Mouse (Mus musculus) heart, embryonic 14.5 days (tissue): Measurements from ENCODE around the gene Gipc3. TPM values are rescaled to one million over a fixed set of nuclear protein-coding genes. Genes with fewer than 3 reads are reported as not detected.
A peak's percentile ranks its signal among the peaks of the same experiment; 100 is the strongest.

Experiments used
- ATAC-seq: fragments of 200-750 bp; cut with Nextera tagmentation; 2 replicates; pipeline ENCODE4 v1.8.0; 2017; ENCODE audit warnings: low read depth, moderate TSS enrichment; ENCODE audit not compliant: insufficient number of reproducible peaks, insufficient read depth, low FRiP score
- H3K27ac ChIP-seq, 2 experiments: fragments of 200-500 bp in 1 of 2; fragments of 300-500 bp in 1 of 2; sonication (generic) in 1 of 2; replicated peaks in 1 of 2; 2 replicates each; pipeline ENCODE4 v1.5.1; 2012 to 2014; ENCODE audit warnings: low read depth in 2 of 2, low read length in 2 of 2, control low read depth in 1 of 2, mild to moderate bottlenecking in 1 of 2, mixed read lengths in 1 of 2; ENCODE audit not compliant: control insufficient read depth in 1 of 2, insufficient read depth in 1 of 2
- H3K27me3 ChIP-seq: fragments of 300-500 bp; sonication (generic); 2 replicates; pipeline ENCODE4 v1.6.1; 2014; ENCODE audit warnings: mild to moderate bottlenecking, low read length, control low read depth; ENCODE audit not compliant: control insufficient read depth, insufficient read depth
- H3K36me3 ChIP-seq: fragments of 300-500 bp; sonication (generic); 2 replicates; pipeline ENCODE4 v1.6.1; 2014; ENCODE audit warnings: mild to moderate bottlenecking, control low read depth, low read length, mixed read lengths; ENCODE audit not compliant: control insufficient read depth, insufficient read depth
- H3K4me1 ChIP-seq, 2 experiments: fragments of 200-500 bp in 1 of 2; fragments of 300-500 bp in 1 of 2; sonication (generic) in 1 of 2; 2 replicates each; pipeline ENCODE4 v1.6.1; 2012 to 2014; ENCODE audit warnings: low read length in 2 of 2, control low read depth in 1 of 2, mixed read lengths in 1 of 2; ENCODE audit not compliant: control insufficient read depth in 2 of 2, insufficient read depth in 2 of 2
- H3K4me2 ChIP-seq: fragments of 300-500 bp; sonication (generic); 2 replicates; pipeline ENCODE4 v1.6.1; 2014; ENCODE audit warnings: mild to moderate bottlenecking, low read length
- H3K4me3 ChIP-seq, 2 experiments: fragments of 200-500 bp in 1 of 2; fragments of 300-500 bp in 1 of 2; sonication (generic) in 1 of 2; 2 replicates each; pipeline ENCODE4 v1.5.1; 2012 to 2014; ENCODE audit warnings: low read length in 2 of 2, mild to moderate bottlenecking in 2 of 2, control low read depth in 1 of 2, low read depth in 1 of 2, moderate library complexity in 1 of 2; ENCODE audit not compliant: control insufficient read depth in 1 of 2, insufficient read depth in 1 of 2
- H3K9ac ChIP-seq: fragments of 300-500 bp; sonication (generic); 2 replicates; pipeline ENCODE4 v1.6.1; 2014; ENCODE audit warnings: mild to moderate bottlenecking, low read length
- H3K9me3 ChIP-seq: fragments of 300-500 bp; sonication (generic); 2 replicates; pipeline ENCODE4 v1.6.1; 2016; ENCODE audit warnings: low read length, control low read depth; ENCODE audit not compliant: control insufficient read depth
- WGBS: fragments of 180-500 bp; shearing (Covaris S2); extraction: QIAGEN DNeasy Blood & Tissue Kit; methylation state at CpG from one replicate; pipeline ENCODE4 v1.1.7; 2014; 5-methylcytosine and 5-hydroxymethylcytosine counted together
- polyA plus RNA-seq: library from polyadenylated mRNA; unstranded; fragments of >200 nt; fragmentation: Nextera tagmentation; extraction: Ambion mirVana; gene quantifications from 2 replicates; pipeline ENCODE4 v1.2.1, GENCODE M21; 2014

Gipc3 gene
- polyA plus RNA-seq, 1 experiment from 2014 or later = 0.11 TPM

GRCm38 (mm10) chr10:81365672-81366476, 22.8 kb upstream of the Gipc3 start, which contains the start of gene 4930404N11Rik:
Gene 4930404N11Rik, minus strand, starts transcription at chr10:81365816.
- Histone ChIP-seq H3K4me2 (peak within 1 kb of the TSS; percentile 69), H3K4me1 (peaks cover 29 to 52% of the 10 kb centered on the region in 2 experiments), H3K4me3 (peak within 1 kb of the TSS; percentile 35 to 40; a peak in 3 of 4 replicates), H3K9ac (peak within 1 kb of the TSS; percentile 73), H3K27me3 (no peaks in the 10 kb centered on the region), H3K27ac (peak within 1 kb of the TSS in 1 of 2 experiments; percentile 48; a peak in 2 of 4 replicates), H3K9me3 (no peaks in the 10 kb centered on the region), H3K36me3 (peaks cover 61% of the 10 kb centered on the region)
- 29% methylated on average over 12 of the region's 12 CpGs for WGBS
- no peak for ATAC-seq

GRCm38 (mm10) chr10:81365073-81365472, 22.0 kb upstream of the Gipc3 start:
- 0 out of 4 replicates have a peak overlapping the region, but pooled peaks of 1 of the 2 experiments have one; percentile 35 for H3K4me3 ChIP-seq
- no peak for ATAC-seq
- peaks cover 58% of the 10 kb centered on the region for H3K36me3 ChIP-seq
- peak overlapping the region; percentile 69 for H3K4me2 ChIP-seq
- no peak overlapping the region; a peak in 1 of 4 replicates for H3K27ac ChIP-seq
- peaks cover 29 to 60% of the 10 kb centered on the region in 2 experiments for H3K4me1 ChIP-seq
- 39% methylated on average over 4 of the region's 4 CpGs for WGBS
- no peaks in the 10 kb centered on the region for H3K9me3 ChIP-seq
- no peaks in the 10 kb centered on the region for H3K27me3 ChIP-seq
- H3K9ac ChIP-seq = no peak overlapping the region

- 6% methylated on average over 28 of the region's 28 CpGs for WGBS
- H3K27me3 ChIP-seq = no peaks in the 10 kb centered on the region
- peaks cover 55% of the 10 kb centered on the region for H3K36me3 ChIP-seq
- H3K9ac ChIP-seq = peak overlapping the region; percentile 73
- 0 out of 4 replicates have a peak overlapping the region, but pooled peaks of 1 of the 2 experiments have one; percentile 22 for H3K27ac ChIP-seq
- peak overlapping the region; percentile 35 to 40 for H3K4me3 ChIP-seq
- peaks cover 29 to 63% of the 10 kb centered on the region in 2 experiments for H3K4me1 ChIP-seq
- peak overlapping the region; percentile 69 for H3K4me2 ChIP-seq
- ATAC-seq = no peak
- H3K9me3 ChIP-seq = no peaks in the 10 kb centered on the region
Observed at GRCm38 (mm10) chr10:81364666-81365065, 21.6 kb upstream of the Gipc3 start.

- Histone ChIP-seq H3K27me3 (no peaks in the 10 kb centered on the region), H3K9me3 (no peaks in the 10 kb centered on the region), H3K36me3 (peaks cover 46% of the 10 kb centered on the region), H3K4me2 (peak overlapping the region; percentile 69), H3K27ac (peak overlapping the region; percentile 88 to 96), H3K4me1 (peaks cover 31 to 71% of the 10 kb centered on the region in 2 experiments), H3K4me3 (peak overlapping the region; percentile 35 to 40), H3K9ac (peak overlapping the region; percentile 73)
- WGBS = 3% methylated on average over 54 of the region's 54 CpGs
- ATAC-seq = peak; percentile 63
Observed at GRCm38 (mm10) chr10:81363436-81364346, 20.6 kb upstream of the Gipc3 start.

GRCm38 (mm10) chr10:81362336-81362949, 19.4 kb upstream of the Gipc3 start:
- Histone ChIP-seq H3K4me1 (peaks cover 37 to 79% of the 10 kb centered on the region in 2 experiments), H3K36me3 (peaks cover 33% of the 10 kb centered on the region), H3K9ac (peak overlapping the region; percentile 73), H3K4me3 (peak overlapping the region in 1 of 2 experiments; percentile 35; a peak in 1 of 4 replicates), H3K4me2 (peak overlapping the region; percentile 69), H3K27ac (peak overlapping the region; percentile 88 to 96), H3K27me3 (no peaks in the 10 kb centered on the region), H3K9me3 (no peaks in the 10 kb centered on the region)
- ATAC-seq = no peak
- 44% methylated on average over 12 of the region's 12 CpGs for WGBS

GRCm38 (mm10) chr10:81360721-81361120, 17.7 kb upstream of the Gipc3 start:
- 50% methylated on average over 8 of the region's 8 CpGs for WGBS
- H3K4me2 ChIP-seq = no peak overlapping the region
- H3K27ac ChIP-seq = peak overlapping the region in 1 of 2 experiments; percentile 58; a peak in 1 of 4 replicates
- H3K9me3 ChIP-seq = no peaks in the 10 kb centered on the region
- ATAC-seq = no peak
- peaks cover 22% of the 10 kb centered on the region for H3K36me3 ChIP-seq
- peaks cover 36 to 79% of the 10 kb centered on the region in 2 experiments for H3K4me1 ChIP-seq
- no peaks in the 10 kb centered on the region for H3K27me3 ChIP-seq
- H3K9ac ChIP-seq = peak overlapping the region; percentile 21
- H3K4me3 ChIP-seq = no peak overlapping the region

GRCm38 (mm10) chr10:81358841-81359240, 15.8 kb upstream of the Gipc3 start:
- Histone ChIP-seq H3K27ac (peak overlapping the region in 1 of 2 experiments; percentile 63; a peak in 1 of 4 replicates), H3K4me2 (peak overlapping the region; percentile 98), H3K9ac (peak overlapping the region; percentile 92), H3K36me3 (peaks cover 22% of the 10 kb centered on the region), H3K27me3 (no peaks in the 10 kb centered on the region), H3K4me1 (peaks cover 23 to 61% of the 10 kb centered on the region in 2 experiments), H3K9me3 (no peaks in the 10 kb centered on the region), H3K4me3 (peak overlapping the region in 1 of 2 experiments; percentile 92; a peak in 1 of 4 replicates)
- WGBS = 61% methylated on average over 1 of the region's 1 CpGs
- ATAC-seq = no peak
